Mouse (Mus musculus): Measurements from ENCODE around the gene Ttll5. TPM values are rescaled to one million over a fixed set of nuclear protein-coding genes. Genes with fewer than 3 reads are reported as not detected.

Ttll5 gene
- polyA plus RNA-seq, 1 experiment from 2014 or later = 9.8 TPM

DNA sequence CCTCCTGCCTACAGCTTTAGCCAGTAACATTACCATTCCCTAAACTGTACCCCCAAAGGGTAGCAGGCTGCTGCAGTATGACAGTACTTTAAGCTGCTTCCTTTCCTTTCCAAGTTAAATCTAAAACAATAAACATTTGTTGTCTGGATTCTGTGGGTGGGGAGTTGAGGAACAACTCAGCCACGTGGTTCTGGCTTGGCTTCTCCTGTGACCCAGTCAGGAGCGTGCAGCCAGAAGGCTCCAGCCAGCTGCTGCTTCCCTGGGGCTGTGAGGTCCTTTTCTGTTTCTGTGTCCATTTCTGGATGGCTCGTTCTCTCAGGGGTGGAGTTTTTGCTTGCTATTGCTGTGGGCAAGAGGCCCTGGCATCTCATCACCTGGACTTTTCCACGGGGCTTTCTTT is 149.6 kb downstream of the Ttll5 start:
- Histone ChIP-seq H3K27me3 (replicated peaks) (no peaks in the 10 kb centered on the region), H3K4me2 (no peak overlapping the region), H3K27ac (no peak overlapping the region), H3K9me3 (replicated peaks) (no peaks in the 10 kb centered on the region), H3K36me3 (peaks cover 5% of the 10 kb centered on the region; the same call in 1 of the 2 replicates), H3K4me1 (peaks cover 16% of the 10 kb centered on the region), H3K9ac (no peak overlapping the region), H3K4me3 (no peak overlapping the region)
- ATAC-seq = no peak
- WGBS (ENCODE audit: insufficient replicate concordance) = 68% methylated on average over 4 of the region's 4 CpGs

GRCm38 (mm10) chr12:85979996-85980395 is 155.5 kb downstream of the Ttll5 start:
- WGBS (ENCODE audit: insufficient replicate concordance) = 80% methylated on average over 5 of the region's 5 CpGs
- no peak overlapping the region for H3K27ac ChIP-seq

DNA sequence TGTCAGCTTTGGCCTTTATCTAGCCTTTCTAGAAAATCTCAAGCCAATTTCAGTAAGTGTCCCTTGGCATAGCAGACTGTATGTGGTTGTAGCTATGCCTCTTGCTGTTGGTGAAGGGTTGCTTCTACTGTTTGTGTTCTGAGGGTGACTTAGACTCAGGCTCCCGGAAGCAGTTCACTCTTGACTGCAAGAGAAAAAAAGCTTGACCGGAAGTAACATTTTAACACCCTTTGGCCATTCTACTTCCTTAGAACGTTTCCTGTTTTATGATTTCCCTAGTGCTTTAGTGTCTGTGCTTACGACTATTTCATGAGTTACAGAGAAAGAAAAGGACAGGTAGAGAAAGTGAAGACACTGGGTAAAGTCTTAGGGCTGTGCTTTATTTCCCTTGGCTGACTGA is 161.1 kb downstream of the Ttll5 start:
- no peak overlapping the region for H3K9ac ChIP-seq
- H3K4me2 ChIP-seq = no peak overlapping the region
- H3K36me3 ChIP-seq = no peaks in the 10 kb centered on the region
- no peak for ATAC-seq
- H3K27me3 ChIP-seq (replicated peaks) = no peaks in the 10 kb centered on the region
- 42% methylated on average over 4 of the region's 4 CpGs for WGBS (ENCODE audit: insufficient replicate concordance)
- H3K27ac ChIP-seq = peak overlapping the region; percentile 16; the same call in 1 of the 2 replicates
- H3K4me1 ChIP-seq = no peaks in the 10 kb centered on the region
- no peak overlapping the region for H3K4me3 ChIP-seq
- H3K9me3 ChIP-seq (replicated peaks) = no peaks in the 10 kb centered on the region

More at GRCm38 (mm10) chr12:85979996-85980395, 155.5 kb downstream of the Ttll5 start:
- no peak overlapping the region for H3K4me2 ChIP-seq
- no peak for ATAC-seq
- H3K4me1 ChIP-seq = no peaks in the 10 kb centered on the region
- no peak overlapping the region for H3K9ac ChIP-seq
- H3K4me3 ChIP-seq = no peak overlapping the region
- H3K9me3 ChIP-seq (replicated peaks) = no peaks in the 10 kb centered on the region
- no peaks in the 10 kb centered on the region for H3K27me3 ChIP-seq (replicated peaks)
- H3K36me3 ChIP-seq = peaks cover 8% of the 10 kb centered on the region; the same call in 1 of the 2 replicates

DNA sequence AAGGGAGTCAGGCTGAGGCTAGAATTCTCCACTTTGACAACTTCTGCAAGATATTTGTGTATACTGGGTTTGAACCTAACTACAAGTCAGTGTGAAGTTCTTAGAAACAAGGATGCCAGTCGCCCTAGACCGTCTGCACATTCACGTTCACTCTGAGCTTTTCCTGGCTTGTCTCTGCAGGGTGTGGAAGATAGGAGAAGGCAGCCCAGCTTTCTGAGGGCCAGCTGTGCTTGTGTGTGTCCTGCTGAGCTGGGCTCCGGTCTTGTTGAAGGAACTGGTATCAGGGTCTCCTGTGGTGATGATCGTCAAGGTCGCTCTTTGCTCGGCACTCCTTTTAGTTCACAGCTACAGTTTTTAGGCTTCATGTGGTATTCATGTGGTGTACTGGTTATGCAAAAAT is 161.6 kb downstream of the Ttll5 start:
- Histone ChIP-seq H3K4me1 (no peaks in the 10 kb centered on the region), H3K4me3 (no peak overlapping the region), H3K27me3 (replicated peaks) (no peaks in the 10 kb centered on the region), H3K36me3 (no peaks in the 10 kb centered on the region), H3K27ac (0 out of 2 replicates have a peak overlapping the region, but pooled peaks have one; percentile 16), H3K9ac (no peak overlapping the region), H3K9me3 (replicated peaks) (no peaks in the 10 kb centered on the region), H3K4me2 (no peak overlapping the region)
- ATAC-seq = no peak
- 64% methylated on average over 7 of the region's 7 CpGs for WGBS (ENCODE audit: insufficient replicate concordance)

DNA sequence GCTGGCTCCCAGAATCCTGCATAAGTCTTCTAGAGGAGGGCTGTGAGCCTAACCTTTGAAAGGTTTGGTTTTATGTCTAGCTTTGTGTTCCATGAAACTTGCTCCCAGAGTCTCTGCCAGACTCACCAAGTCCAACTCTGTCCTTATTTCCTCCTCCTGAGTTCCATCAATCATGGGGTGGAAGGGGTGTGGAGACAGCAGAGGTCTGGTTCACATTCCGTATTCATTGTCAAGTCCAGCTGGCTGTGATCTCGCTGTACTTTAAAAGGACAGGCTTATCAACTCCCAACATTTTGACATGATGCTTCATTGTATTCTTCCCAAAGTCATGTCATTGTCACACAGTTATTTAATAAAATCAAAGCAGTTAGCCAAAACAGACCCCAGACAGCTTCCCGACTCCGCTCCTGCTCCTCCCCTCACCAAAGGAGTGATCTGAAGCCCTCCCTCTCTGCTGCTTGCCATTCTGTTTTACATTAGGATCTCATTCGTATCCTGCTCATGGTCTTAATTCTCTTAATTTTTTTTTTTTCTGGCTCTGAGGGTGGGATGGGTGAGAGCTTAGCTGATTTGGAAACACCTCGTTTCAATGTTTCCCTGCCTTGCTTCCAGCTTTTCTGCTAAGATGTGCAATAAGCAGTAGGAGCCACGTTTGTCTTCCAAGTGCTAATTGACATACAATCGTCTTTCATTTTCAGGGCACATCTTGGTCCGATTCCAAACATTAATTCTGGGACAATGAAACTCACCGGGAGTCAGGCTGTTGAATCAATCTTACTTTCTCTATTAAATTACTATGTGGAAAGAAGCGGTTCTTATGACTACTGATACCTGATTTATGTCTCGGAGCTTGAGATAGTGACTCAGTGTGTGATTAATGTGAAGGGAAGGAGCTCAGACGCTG is 162.3 kb downstream of the Ttll5 start:
- Histone ChIP-seq H3K27me3 (replicated peaks) (no peaks in the 10 kb centered on the region), H3K36me3 (no peaks in the 10 kb centered on the region), H3K27ac (no peak overlapping the region), H3K4me2 (no peak overlapping the region), H3K4me1 (no peaks in the 10 kb centered on the region), H3K4me3 (no peak overlapping the region), H3K9ac (no peak overlapping the region), H3K9me3 (replicated peaks) (no peaks in the 10 kb centered on the region)
- no peak for ATAC-seq
- 68% methylated on average over 13 of the region's 13 CpGs for WGBS (ENCODE audit: insufficient replicate concordance)

GRCm38 (mm10) chr12:85987444-85987889 is 163.0 kb downstream of the Ttll5 start:
- WGBS (ENCODE audit: insufficient replicate concordance) = 76% methylated on average over 5 of the region's 5 CpGs
- H3K36me3 ChIP-seq = no peaks in the 10 kb centered on the region

DNA sequence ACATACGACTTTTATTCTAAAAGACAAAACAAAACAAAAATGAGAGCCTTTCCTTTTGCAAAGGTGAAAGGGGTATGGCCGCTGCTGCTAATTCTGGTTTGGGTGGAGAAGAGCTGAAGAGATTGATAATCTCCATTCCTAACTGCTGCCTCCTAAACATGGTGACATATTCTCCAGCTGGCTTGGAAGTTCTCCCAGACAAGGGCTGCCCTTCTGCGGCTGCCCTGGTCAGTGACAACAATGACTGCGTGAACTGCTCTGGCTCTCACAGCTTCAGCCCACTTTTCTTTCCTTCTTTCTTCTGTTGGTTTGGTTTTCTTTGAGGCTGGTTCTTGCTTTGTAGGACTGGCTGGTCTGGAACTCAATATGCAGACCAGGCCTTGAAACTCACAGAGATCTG is 163.7 kb downstream of the Ttll5 start:
- H3K4me1 ChIP-seq = no peaks in the 10 kb centered on the region
- no peak overlapping the region for H3K4me2 ChIP-seq
- WGBS (ENCODE audit: insufficient replicate concordance) = 89% methylated on average over 4 of the region's 4 CpGs
- no peak for ATAC-seq
- H3K36me3 ChIP-seq = no peaks in the 10 kb centered on the region
- H3K9me3 ChIP-seq (replicated peaks) = no peaks in the 10 kb centered on the region
- no peak overlapping the region for H3K4me3 ChIP-seq
- H3K27ac ChIP-seq = no peak overlapping the region
- H3K27me3 ChIP-seq (replicated peaks) = no peaks in the 10 kb centered on the region
- H3K9ac ChIP-seq = no peak overlapping the region

More at GRCm38 (mm10) chr12:85987444-85987889, 163.0 kb downstream of the Ttll5 start:
- no peaks in the 10 kb centered on the region for H3K4me1 ChIP-seq
- no peak overlapping the region for H3K9ac ChIP-seq
- no peak overlapping the region for H3K4me2 ChIP-seq
- ATAC-seq = no peak
- H3K27ac ChIP-seq = no peak overlapping the region
- H3K4me3 ChIP-seq = no peak overlapping the region
- no peaks in the 10 kb centered on the region for H3K27me3 ChIP-seq (replicated peaks)
- no peaks in the 10 kb centered on the region for H3K9me3 ChIP-seq (replicated peaks)

GRCm38 (mm10) chr12:85988818-85989377 is 164.4 kb downstream of the Ttll5 start:
- Histone ChIP-seq H3K36me3 (no peaks in the 10 kb centered on the region), H3K4me1 (no peaks in the 10 kb centered on the region), H3K27ac (no peak overlapping the region; the same call in 1 of the 2 replicates), H3K4me2 (no peak overlapping the region), H3K9me3 (replicated peaks) (no peaks in the 10 kb centered on the region), H3K27me3 (replicated peaks) (no peaks in the 10 kb centered on the region), H3K4me3 (no peak overlapping the region), H3K9ac (no peak overlapping the region)
- 73% methylated on average over 4 of the region's 4 CpGs for WGBS (ENCODE audit: insufficient replicate concordance)
- no peak for ATAC-seq

DNA sequence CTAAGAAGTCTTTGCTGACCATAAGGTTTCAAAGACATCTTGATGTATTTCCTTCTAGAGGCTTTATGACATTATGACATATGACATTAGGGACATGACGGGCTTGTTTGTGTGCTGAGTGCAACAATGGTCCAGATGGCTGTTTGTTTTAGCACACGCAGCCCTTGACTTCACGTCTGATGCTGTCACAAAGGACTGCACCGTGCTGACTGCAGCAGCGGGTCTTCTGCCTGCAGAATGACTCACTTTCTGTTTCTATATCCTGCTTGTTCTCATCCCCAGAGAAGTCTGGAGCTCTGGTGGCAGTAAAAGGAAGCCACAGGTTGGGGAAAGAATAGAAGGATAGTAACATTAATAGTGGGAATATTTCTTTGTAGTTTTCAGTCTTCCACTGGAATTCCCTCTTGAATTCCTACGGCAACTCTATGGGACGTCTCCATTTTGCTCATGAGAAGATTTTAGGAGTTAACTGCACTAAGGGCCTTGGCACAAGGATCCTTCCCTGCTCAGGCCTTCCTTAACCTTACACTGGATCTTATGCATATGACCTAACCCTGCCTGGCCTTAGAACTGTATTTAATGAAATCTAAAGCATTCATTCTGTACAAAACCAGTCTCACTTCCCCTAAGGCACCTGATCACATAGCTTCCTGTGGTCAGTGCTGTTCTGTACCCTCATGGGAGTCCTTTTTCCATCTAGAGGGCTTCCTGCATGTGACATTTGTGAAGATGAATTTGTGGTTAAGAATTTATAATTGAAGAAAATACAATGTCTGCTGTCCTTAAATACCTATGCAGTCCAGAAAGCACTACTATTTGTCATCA is 167.8 kb downstream of the Ttll5 start:
- H3K36me3 ChIP-seq = peaks cover 14% of the 10 kb centered on the region
- H3K4me1 ChIP-seq = no peaks in the 10 kb centered on the region
- H3K9ac ChIP-seq = no peak overlapping the region
- no peak overlapping the region for H3K4me2 ChIP-seq
- no peaks in the 10 kb centered on the region for H3K27me3 ChIP-seq (replicated peaks)
- WGBS (ENCODE audit: insufficient replicate concordance) = 64% methylated on average over 7 of the region's 7 CpGs
- ATAC-seq = no peak
- H3K4me3 ChIP-seq = no peak overlapping the region
- no peak overlapping the region for H3K27ac ChIP-seq
- no peaks in the 10 kb centered on the region for H3K9me3 ChIP-seq (replicated peaks)

GRCm38 (mm10) chr12:85992838-85993234 is 168.4 kb downstream of the Ttll5 start:
- no peak for ATAC-seq
- WGBS (ENCODE audit: insufficient replicate concordance) = 68% methylated on average over 2 of the region's 2 CpGs

DNA sequence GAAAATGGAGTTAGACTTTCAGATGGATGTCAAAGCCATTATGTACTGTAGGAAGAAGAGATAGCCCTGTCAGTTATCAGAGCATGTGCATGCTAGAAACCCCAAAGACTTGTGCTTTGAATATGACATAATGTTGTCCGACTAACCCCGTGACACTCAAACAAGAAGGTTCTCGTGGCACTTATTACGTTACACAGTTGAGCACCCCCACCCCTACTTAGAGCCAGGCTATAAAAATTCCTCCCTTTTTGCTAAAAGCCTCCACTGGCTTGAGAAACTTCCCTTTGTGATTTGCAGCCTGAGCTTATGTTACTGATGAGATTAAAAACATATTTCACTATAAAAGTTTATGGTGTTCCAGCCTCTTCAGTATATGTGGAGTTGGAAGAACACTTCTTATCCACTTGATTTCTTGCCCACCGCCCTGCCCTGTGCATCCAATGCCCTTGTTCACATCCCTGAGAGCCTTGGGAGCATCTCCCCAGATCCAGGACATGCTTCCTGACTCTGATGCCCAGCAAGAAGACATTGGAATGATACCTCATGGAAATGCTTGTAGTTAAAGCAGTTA is 169.4 kb downstream of the Ttll5 start:
- Histone ChIP-seq H3K27me3 (replicated peaks) (no peaks in the 10 kb centered on the region), H3K9ac (no peak overlapping the region), H3K36me3 (peaks cover 14% of the 10 kb centered on the region), H3K4me2 (no peak overlapping the region), H3K27ac (no peak overlapping the region), H3K4me3 (no peak overlapping the region), H3K4me1 (no peaks in the 10 kb centered on the region), H3K9me3 (replicated peaks) (no peaks in the 10 kb centered on the region)
- WGBS (ENCODE audit: insufficient replicate concordance) = 79% methylated on average over 5 of the region's 5 CpGs
- ATAC-seq = no peak

More at GRCm38 (mm10) chr12:85992838-85993234, 168.4 kb downstream of the Ttll5 start:
- peaks cover 14% of the 10 kb centered on the region for H3K36me3 ChIP-seq
- no peak overlapping the region for H3K27ac ChIP-seq
- H3K4me2 ChIP-seq = no peak overlapping the region
- H3K9me3 ChIP-seq (replicated peaks) = no peaks in the 10 kb centered on the region
- H3K4me1 ChIP-seq = no peaks in the 10 kb centered on the region
- H3K4me3 ChIP-seq = no peak overlapping the region
- H3K27me3 ChIP-seq (replicated peaks) = no peaks in the 10 kb centered on the region
- no peak overlapping the region for H3K9ac ChIP-seq
